Mouse (Mus musculus): ENCODE data around the gene Mroh7.
A peak's percentile ranks its signal among the peaks of the same experiment; 100 is the strongest.

The Mroh7 gene

GRCm38 (mm10) chr4:106693841-106694430 lies 36.8 kb downstream of the Mroh7 start:
- DNase-seq = no peak

GRCm38 (mm10) chr4:106688636-106689296 lies 42.0 kb downstream of the Mroh7 start:
- no peak for DNase-seq

GRCm38 (mm10) chr4:106680955-106681354 lies 49.8 kb downstream of the Mroh7 start:
- no peak for DNase-seq

GRCm38 (mm10) chr4:106679152-106679551 lies 51.6 kb downstream of the Mroh7 start:
- no peak for DNase-seq

GRCm38 (mm10) chr4:106678442-106679118 lies 52.1 kb downstream of the Mroh7 start, which contains the start of gene Ttc4:
Ttc4 (minus strand) TSS chr4:106678944.
- DNase-seq = peak; percentile 96

- no peak for DNase-seq
Observed at GRCm38 (mm10) chr4:106676749-106677148, 54.0 kb downstream of the Mroh7 start.

GRCm38 (mm10) chr4:106666546-106666945 lies 64.2 kb downstream of the Mroh7 start:
- no peak for DNase-seq

- no peak for DNase-seq
Observed at GRCm38 (mm10) chr4:106665673-106666072, 65.1 kb downstream of the Mroh7 start.

- DNase-seq = no peak
Observed at GRCm38 (mm10) chr4:106665269-106665668, 65.5 kb downstream of the Mroh7 start.

GRCm38 (mm10) chr4:106664697-106665096 lies 66.0 kb downstream of the Mroh7 start:
- no peak for DNase-seq

- no peak for DNase-seq
Observed at GRCm38 (mm10) chr4:106663956-106664470, 66.7 kb downstream of the Mroh7 start.

GRCm38 (mm10) chr4:106655681-106656080 lies 75.0 kb downstream of the Mroh7 start:
- DNase-seq = no peak

GRCm38 (mm10) chr4:106653051-106653450 lies 77.7 kb downstream of the Mroh7 start:
- no peak for DNase-seq

GRCm38 (mm10) chr4:106652546-106652945 lies 78.2 kb downstream of the Mroh7 start:
- DNase-seq = no peak

- DNase-seq = peak; percentile 98
Observed at GRCm38 (mm10) chr4:106650833-106651527, 79.7 kb downstream of the Mroh7 start, which contains the start of gene Pars2. Pars2 (plus strand) TSS chr4:106651069.

- no peak for DNase-seq
Observed at GRCm38 (mm10) chr4:106647137-106647536, 83.6 kb downstream of the Mroh7 start.

- no peak for DNase-seq
Observed at GRCm38 (mm10) chr4:106645797-106646196, 84.9 kb downstream of the Mroh7 start.

- DNase-seq = no peak
Observed at GRCm38 (mm10) chr4:106644218-106644610, 86.5 kb downstream of the Mroh7 start.

- DNase-seq = no peak
Observed at GRCm38 (mm10) chr4:106643483-106644217, 87.1 kb downstream of the Mroh7 start.

- DNase-seq = no peak
Observed at GRCm38 (mm10) chr4:106634086-106634479, 96.6 kb downstream of the Mroh7 start.

- no peak for DNase-seq
Observed at GRCm38 (mm10) chr4:106633281-106634085, 97.2 kb downstream of the Mroh7 start.

GRCm38 (mm10) chr4:106632313-106632712 lies 98.4 kb downstream of the Mroh7 start:
- DNase-seq = no peak

Measured in embryo, embryonic 11 days (tissue).